In genomic region chr4:87369626-87370234, GRCm38 (mm10) we compare ENCODE assay signal across 8 mouse cellular contexts.
DNase-seq lines count a peak whose midpoint lies in the region; ATAC-seq and TF ChIP-seq lines count a peak whose summit lies in the region.

No protein-coding gene starts in this region.

- H3K27ac ChIP-seq in lung, embryonic 14.5 days (ENCODE audit: low read depth): peak overlapping the region; percentile 55; the same call in 1 of the 2 replicates
- H3K27ac ChIP-seq in embryonic facial prominence, embryonic 15.5 days (replicated peaks): no peak overlapping the region
- no peak overlapping the region for H3K27ac ChIP-seq in kidney, embryonic 14.5 days (ENCODE audit: low read depth, low read length)
- peak overlapping the region; percentile 88; the same call in 1 of the 2 replicates for H3K27ac ChIP-seq in midbrain, embryonic 15.5 days

- no peak overlapping the region; the same call in 1 of the 2 replicates for H3K4me3 ChIP-seq in lung, embryonic 14.5 days (ENCODE audit: low read depth, low read length)
- peak overlapping the region; percentile 7; the same call in 1 of the 2 replicates for H3K4me3 ChIP-seq in embryonic facial prominence, embryonic 15.5 days (replicated peaks)
- H3K4me3 ChIP-seq in kidney, embryonic 14.5 days (ENCODE audit: low read length): peak overlapping the region; percentile 13
- H3K4me3 ChIP-seq in midbrain, embryonic 15.5 days: no peak overlapping the region

- H3K4me2 ChIP-seq in lung, embryonic 14.5 days: peak overlapping the region; percentile 77
- peak overlapping the region; percentile 42 for H3K4me2 ChIP-seq in embryonic facial prominence, embryonic 15.5 days (replicated peaks)
- peak overlapping the region; percentile 37 for H3K4me2 ChIP-seq in kidney, embryonic 14.5 days (replicated peaks; ENCODE audit: low read depth, low read length)
- peak overlapping the region; percentile 56 for H3K4me2 ChIP-seq in midbrain, embryonic 15.5 days

- peak overlapping the region; percentile 11; the same call in 1 of the 2 replicates for H3K9ac ChIP-seq in lung, embryonic 14.5 days
- 0 out of 2 replicates have a peak overlapping the region, but pooled peaks have one; percentile 19 for H3K9ac ChIP-seq in embryonic facial prominence, embryonic 15.5 days
- peak overlapping the region; percentile 48 for H3K9ac ChIP-seq in kidney, embryonic 14.5 days (ENCODE audit: low read depth, low read length)
- H3K9ac ChIP-seq in midbrain, embryonic 15.5 days: no peak overlapping the region

- peak; percentile 80 for DNase-seq in lung, embryonic 14.5 days
- no peak for DNase-seq in lung, postnatal 36 days
- no peak for DNase-seq in urinary bladder, postnatal 4 days (ENCODE audit: low spot score in 2 of 2)
- no peak for DNase-seq in gastrocnemius, postnatal 25 days
- DNase-seq in layer of hippocampus, adult 11-12 months (ENCODE audit: low spot score): no peak

- H3K9me3 ChIP-seq in lung, embryonic 14.5 days (ENCODE audit: low read depth, low read length): no peaks in the 10 kb centered on the region
- no peaks in the 10 kb centered on the region for H3K9me3 ChIP-seq in embryonic facial prominence, embryonic 15.5 days (replicated peaks)
- H3K9me3 ChIP-seq in kidney, embryonic 14.5 days (ENCODE audit: control insufficient read depth, low read length): no peaks in the 10 kb centered on the region
- H3K9me3 ChIP-seq in midbrain, embryonic 15.5 days: no peaks in the 10 kb centered on the region

- no peaks in the 10 kb centered on the region for H3K27me3 ChIP-seq in lung, embryonic 14.5 days (ENCODE audit: insufficient read depth, low read length)
- no peaks in the 10 kb centered on the region; the same call in 1 of the 2 replicates for H3K27me3 ChIP-seq in embryonic facial prominence, embryonic 15.5 days
- H3K27me3 ChIP-seq in kidney, embryonic 14.5 days (ENCODE audit: control insufficient read depth, insufficient read depth, low read length): no peaks in the 10 kb centered on the region
- H3K27me3 ChIP-seq in midbrain, embryonic 15.5 days (replicated peaks): no peaks in the 10 kb centered on the region

- H3K4me1 ChIP-seq in lung, embryonic 14.5 days (ENCODE audit: insufficient read depth): peaks cover 17% of the 10 kb centered on the region
- peaks cover 29% of the 10 kb centered on the region for H3K4me1 ChIP-seq in embryonic facial prominence, embryonic 15.5 days
- H3K4me1 ChIP-seq in kidney, embryonic 14.5 days (ENCODE audit: control insufficient read depth, insufficient read depth, low read length): peaks cover 15% of the 10 kb centered on the region
- peaks cover 24% of the 10 kb centered on the region for H3K4me1 ChIP-seq in midbrain, embryonic 15.5 days

- 20% methylated on average over 14 of the region's 14 CpGs for WGBS in lung, embryonic 14.5 days
- 18% methylated on average over 14 of the region's 14 CpGs for WGBS in embryonic facial prominence, embryonic 15.5 days
- WGBS in kidney, embryonic 14.5 days: 8% methylated on average over 14 of the region's 14 CpGs
- WGBS in midbrain, embryonic 15.5 days: 7% methylated on average over 14 of the region's 14 CpGs

- no peaks in the 10 kb centered on the region for H3K36me3 ChIP-seq in lung, embryonic 14.5 days (ENCODE audit: insufficient read depth)
- H3K36me3 ChIP-seq in embryonic facial prominence, embryonic 15.5 days: no peaks in the 10 kb centered on the region
- H3K36me3 ChIP-seq in kidney, embryonic 14.5 days (ENCODE audit: control insufficient read depth, insufficient read depth, low read length): no peaks in the 10 kb centered on the region
- H3K36me3 ChIP-seq in midbrain, embryonic 15.5 days (replicated peaks): no peaks in the 10 kb centered on the region

- TF ChIP-seq CTCF in lung, embryonic 14.5 days (IDR thresholded peaks at IDR 0.05; ENCODE audit: low read depth): no peak

- ATAC-seq in lung, embryonic 14.5 days (ENCODE audit: insufficient read depth): peak; percentile 74
- peak; percentile 45; the same call in 1 of the 2 replicates for ATAC-seq in embryonic facial prominence, embryonic 15.5 days (ENCODE audit: insufficient number of reproducible peaks, low FRiP score, low TSS enrichment, low read depth)
- ATAC-seq in kidney, embryonic 14.5 days (ENCODE audit: low FRiP score, low TSS enrichment): peak; percentile 73
- peak; percentile 22; the same call in 1 of the 2 replicates for ATAC-seq in midbrain, embryonic 15.5 days (replicated peaks)

Comparison
In these comparisons a context has a peak if more than half of its experiments do, and no peak if none do; other contexts are left out.
1. ATAC-seq: peak in every context shown above with its lines; median percentile 74 in lung, embryonic 14.5 days; 73 in kidney, embryonic 14.5 days; 45 in embryonic facial prominence, embryonic 15.5 days; 22 in midbrain, embryonic 15.5 days.
2. H3K27ac ChIP-seq: peak in lung, embryonic 14.5 days (single experiment) and midbrain, embryonic 15.5 days (single experiment); none in embryonic facial prominence, embryonic 15.5 days (single experiment) and kidney, embryonic 14.5 days (single experiment).
3. H3K4me3 ChIP-seq: peak in embryonic facial prominence, embryonic 15.5 days (single experiment) and kidney, embryonic 14.5 days (single experiment); none in lung, embryonic 14.5 days (single experiment) and midbrain, embryonic 15.5 days (single experiment).
4. Peak in every context shown above with its lines, with median percentiles within 50 percentile points of each other: H3K4me2 ChIP-seq.